Mouse (Mus musculus): ENCODE results near the gene Snrnp25.

Gene Snrnp25

DNA sequence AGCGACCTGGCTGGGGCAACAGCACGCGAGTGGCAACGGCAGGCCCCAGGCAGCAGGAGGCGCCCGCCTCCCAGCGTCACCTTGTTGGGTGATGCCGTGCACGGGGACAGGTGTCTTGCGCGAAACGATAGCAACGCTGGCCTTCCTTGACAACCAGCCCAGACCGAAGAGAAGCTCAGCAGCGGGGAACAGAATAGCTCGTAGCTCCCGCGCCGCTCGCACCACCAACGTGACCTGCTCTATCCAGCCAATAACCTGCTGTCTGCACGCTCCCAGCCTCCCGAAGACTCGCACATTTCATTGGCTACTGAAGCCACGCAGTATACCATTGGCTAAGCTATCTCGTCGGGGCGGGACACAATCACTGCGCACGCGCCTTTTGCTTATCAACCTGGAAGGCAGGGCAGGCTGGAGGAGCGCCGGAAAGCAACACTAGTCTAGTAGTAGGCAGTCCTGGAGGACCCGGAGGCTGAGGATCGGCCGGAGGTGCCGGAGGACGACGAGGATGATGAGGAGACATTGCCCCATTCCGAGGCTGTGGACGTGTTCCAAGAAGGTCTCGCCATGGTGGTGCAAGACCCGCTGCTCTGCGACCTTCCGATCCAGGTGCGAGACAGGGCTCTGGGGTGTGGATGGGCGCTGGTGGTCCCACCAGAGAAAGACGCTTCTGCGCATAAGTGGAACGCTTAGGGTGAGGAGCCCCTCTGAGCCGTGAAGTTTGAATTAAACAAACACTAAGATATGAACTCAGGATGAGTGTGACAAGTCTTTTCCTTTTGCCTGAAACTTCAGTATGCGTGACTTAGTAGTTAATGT lies at the start of gene Snrnp25:
Gene Snrnp25, plus strand, starts transcription at position 358 of the 816 bp plus-strand sequence.
- peak; percentile 96 to 97 for DNase-seq

DNA sequence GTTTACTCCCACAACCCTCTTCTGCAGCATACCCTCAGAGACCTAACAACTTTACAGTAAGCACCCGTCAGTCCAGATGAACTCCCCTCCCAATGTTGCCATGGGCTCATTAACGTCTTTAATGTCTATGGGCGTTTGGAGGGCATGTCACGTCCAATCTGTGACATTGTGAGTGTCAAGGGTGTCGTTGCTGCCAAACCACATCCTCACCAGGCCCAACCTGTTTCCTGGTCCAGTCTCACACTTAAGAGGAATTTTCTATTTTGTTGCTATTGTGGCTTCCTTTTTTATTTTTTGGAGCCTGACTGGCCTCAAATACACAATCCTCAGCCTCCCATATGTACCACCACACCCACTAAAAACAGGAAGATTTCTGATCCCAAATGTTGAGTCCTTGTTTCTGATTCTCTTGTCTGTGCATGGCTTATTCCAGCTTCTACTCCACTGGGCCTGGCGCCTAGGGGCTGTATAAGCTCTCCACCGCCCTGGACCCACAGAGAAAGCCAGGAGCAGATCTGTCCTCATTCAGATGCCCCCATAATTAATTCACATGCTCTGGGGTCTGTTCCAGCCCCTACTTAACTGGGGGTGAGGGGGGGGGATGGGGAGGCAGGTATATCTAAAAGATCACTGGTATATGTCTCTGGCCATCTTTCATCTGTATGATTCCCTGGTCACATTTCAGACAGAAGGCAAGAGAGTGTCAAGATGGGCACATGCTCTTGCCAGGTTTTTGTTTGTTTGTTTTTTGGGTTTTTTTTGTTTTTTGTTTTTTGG lies 48.2 kb upstream of the Snrnp25 start:
- DNase-seq = no peak

DNA sequence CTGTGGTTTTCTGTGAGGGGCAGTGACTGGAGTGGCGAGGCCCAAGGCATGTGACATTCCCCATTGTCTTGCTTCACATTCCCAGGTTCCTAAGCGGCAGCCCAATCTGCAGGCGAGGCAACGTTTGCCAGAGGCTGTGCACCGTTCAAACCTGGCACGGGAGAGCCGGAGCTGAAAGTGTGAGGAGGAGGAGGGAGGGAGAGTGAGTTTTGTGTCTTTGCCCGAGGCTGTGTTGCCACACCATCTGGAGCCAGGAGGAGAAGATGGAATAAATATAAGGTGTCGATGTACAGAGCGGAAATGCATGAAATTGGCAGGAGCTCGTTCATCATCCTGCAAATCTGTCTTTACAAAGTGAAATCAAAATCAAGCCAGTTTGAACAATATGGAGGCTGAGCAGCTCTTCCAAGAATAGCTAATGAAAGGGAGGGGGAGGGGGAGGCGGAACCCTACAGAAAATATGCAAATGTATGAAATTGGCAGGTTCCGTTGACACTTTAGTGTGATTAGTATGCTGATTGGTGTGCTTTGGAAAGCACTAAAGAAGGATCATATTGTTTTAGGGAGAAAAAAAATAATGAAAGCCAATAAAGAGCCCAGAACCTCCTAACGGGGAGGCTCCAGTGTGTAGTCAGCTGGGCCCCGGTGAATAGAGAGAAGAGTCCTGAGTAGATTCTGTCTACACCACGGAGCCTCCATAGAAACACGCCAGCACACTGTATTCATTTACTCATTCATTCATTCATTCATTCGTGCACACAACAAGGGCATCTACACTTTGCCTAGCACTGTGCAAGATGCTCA lies 47.2 kb upstream of the Snrnp25 start:
- DNase-seq = no peak

DNA sequence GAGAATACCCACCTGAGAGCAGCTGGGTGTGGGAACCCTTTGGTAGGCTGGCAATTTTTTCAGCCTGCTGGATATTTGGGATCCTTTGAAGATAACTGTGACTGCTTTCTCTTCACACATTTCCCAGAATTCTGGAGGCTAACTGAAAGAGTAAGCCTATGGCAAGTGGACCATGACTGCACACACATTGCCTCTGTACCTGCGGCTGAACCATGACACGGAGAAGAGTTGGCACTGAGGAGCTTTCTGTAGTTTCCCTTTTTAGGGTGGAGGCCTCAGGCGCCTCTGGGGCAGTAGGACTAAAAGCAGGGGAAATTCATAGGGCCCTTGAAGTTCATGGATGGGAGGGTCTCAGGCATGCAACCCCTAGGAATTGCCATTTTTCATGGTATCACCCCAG lies 46.0 kb upstream of the Snrnp25 start:
- DNase-seq = no peak

DNA sequence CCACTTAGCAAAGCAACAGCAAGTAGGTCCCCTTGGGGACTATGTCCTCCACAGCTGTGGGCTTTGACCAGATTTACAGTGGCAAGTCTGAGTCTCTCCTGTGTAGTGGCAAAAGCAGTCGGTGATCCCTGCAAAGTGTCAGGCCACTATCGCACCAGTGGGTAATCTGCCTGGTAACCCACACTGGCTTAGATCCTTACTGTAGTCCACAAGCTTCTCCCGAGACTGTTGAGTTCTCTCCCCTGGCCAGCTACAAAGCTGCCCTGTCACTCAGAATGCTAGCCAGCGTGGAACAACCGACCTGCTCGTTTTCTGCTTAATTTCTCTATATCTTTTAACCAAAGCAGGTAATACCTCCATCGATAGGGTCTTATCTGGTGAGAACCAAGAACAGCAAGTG lies 44.9 kb upstream of the Snrnp25 start:
- no peak for DNase-seq

DNA sequence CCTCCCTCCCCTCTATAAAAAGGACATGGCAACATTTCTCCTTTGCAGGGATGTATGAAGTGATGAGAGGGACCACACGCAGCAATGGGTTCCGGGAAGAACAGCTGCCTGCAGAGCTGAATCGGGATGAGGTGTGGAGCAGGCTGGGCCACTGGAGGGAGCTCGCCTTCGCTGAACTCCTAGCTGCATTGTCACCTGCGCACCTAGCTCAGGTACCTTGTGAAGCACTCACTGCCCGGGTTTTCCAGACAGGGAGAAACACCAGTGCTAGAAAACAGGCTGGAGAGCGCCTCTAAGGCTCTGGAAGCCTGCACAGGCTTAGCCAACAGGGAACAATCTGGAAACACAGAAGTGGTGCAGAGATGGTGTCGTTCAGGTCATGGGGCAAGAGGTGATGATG lies 43.7 kb upstream of the Snrnp25 start:
- DNase-seq = no peak

DNA sequence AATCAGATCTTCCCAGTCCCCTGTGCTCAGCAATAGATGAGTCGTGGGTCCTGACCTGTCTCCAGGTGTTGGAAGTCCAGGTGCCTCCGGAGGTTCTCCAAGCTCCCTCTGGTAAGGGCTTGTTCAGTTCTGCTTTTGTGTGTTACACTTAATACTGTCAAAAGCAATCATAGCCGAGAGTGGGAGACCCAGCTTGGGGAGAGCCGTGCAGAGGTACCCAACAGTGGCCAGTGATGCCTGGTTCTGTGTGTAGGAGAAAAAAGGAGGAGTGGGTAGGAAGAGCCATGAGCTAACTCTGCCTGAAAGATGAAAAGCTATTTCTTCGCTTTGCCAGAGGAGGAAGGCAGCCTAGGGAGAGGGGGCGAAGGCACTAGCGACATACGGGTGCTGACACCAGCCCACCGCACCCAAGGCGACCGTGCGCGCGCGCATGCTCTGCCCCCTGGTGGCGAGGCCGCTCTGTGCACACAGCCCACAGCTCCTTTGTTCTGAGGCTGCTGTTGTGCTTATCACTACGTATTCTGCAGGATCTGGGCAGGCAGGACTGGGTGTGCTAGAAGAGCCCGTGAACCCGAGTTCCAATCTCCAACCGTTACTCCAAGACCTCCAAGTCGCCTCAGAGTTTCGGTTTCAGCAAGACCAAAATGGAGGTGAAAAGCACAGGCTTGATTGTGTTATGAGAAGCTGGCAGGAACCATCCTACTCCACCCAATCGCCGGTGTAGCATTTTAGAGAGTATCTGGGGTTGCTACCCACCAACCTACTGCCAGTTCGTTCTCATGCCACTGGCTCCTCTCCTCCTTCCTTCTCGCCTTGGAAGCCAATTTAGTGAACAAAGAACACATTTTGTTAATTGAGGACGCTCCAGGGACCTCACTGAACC lies 43.1 kb upstream of the Snrnp25 start:
- DNase-seq = peak; percentile 77 to 85

DNA sequence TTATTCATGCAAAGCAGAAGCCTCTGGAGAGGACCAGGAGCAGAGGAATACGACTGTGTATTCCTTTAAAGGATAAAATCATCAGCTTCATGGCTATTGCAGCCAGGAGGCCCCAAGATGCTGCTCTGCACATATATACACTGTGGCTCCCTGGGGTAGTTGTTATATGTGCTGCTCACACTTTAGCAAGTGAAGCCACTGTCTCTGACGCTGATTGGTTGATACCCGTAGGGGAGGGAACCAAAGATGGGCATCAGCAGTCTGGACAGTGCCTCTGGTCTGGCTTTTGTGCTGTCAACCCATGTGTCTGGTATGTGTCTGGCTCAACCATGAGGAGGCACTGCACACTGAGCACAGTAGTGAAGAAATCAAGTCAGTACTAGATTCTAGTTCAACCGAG lies 38.5 kb upstream of the Snrnp25 start:
- DNase-seq = no peak

DNA sequence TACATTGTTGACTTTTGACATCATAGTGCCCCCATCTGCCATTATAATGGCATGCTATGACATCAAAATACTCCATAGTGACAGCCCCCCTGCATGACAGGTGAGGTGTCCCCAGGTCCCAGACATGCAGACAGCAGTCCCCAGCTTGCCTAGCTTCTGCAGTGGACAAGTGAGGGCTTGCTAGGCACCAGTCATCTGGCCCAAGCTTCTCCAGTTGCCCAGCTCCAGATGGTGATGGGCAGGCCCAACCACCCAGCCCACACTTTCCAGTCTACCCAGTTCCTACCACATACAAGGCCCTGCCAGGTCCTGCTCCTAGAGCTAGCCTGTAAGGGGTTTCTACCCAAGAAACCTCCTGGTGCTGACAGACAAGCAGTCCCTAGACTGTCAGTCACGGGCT lies 26.7 kb upstream of the Snrnp25 start:
- DNase-seq = no peak

DNA sequence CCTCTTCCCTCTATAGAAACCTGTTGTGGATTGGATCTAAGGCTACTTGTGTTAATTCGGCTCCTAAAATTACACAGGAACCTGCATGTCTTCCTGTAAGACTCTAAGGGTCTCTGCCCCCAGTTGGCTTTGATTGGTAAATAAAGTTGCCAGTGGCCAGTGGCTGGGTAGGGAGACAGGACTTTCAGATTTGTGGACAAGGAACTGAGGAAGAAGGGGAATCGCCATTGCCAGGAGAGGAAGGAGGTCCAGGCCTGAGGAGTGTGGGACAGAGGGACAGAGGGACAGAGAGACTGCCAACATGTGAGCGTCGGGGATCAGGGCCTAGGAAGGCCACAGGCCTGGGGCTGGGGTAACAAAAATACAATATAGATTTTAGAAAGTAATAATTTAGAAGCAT lies 24.0 kb upstream of the Snrnp25 start:
- DNase-seq = no peak

DNA sequence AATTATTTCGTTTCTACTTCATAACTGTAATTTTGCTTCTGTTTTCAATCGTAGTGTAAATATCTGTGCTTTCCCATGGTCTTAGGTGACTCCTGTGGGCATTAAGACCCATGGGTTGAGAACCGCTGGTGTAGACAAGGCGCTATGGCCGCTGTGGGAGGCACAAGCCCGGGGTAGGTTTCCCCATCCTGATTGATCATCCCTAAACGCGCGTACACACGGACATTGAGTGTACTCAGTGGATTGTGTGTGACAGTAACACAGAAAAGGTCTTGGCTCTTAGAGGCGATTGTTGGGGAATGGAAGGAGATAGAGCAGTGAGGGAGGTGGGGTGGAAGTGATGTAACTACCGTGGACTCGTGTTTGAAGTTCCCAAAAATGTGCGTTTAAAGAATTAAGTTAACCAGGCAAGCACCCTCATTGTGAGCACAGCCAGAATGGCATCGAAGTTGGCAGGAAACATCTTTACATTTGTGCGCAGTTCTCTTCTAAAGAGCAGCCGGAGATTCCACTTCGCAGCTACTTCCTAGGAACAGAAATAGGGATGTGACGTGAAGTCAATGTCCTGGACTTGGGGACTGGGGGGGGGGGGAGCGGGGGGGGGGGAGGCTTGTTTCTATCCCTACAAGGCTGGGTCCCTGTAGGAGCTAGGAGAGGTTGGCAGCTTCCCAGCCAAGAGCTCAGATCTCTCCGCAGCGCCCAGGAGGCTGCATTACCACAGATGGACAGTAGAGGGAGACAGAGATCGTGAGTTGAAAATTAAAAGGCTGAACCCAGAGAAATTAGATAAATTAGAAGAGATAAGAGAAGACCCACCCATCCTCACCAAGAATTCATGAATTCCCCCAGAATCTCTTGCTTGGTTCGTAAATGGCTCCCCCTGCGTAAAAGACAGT lies 23.0 kb upstream of the Snrnp25 start:
- DNase-seq = peak; percentile 57 to 85

DNA sequence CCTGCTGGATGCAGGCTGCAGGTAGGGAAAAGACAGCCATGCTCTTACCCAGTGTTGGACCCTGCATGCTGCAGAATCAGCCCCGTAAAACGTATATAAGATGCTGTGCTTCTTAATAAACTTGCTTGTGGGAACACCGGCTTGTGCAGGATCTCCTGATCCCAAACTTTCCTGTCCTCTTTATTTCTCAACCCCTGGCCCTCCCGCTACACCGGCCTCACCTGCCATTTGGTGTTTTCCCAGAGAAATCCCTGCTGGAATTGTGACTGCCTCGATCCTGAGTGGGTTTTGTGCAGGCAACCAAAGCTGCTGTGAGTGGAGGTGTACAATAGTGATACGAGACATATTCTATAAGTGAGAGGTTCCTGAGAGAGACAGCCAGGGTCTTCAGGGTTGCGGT lies 20.7 kb upstream of the Snrnp25 start:
- no peak for DNase-seq

DNA sequence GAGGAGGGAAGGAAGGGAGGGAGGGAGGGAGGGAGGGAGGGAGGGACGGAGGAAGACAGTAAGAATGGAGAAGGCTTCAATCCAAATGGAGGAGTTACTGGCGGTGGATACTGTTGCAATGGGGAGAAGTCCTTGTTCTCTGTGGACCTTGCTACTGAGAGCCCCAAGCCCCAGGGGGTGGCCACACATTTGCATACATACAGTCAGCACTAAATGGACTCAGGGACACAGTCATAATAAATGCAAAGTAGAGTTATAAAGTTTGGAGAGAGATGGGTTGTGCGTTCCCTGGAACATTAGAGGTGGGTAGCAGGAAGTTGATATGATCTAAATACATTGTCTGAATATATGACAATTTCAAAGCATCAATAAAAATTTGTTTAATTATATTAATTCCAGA lies 19.2 kb upstream of the Snrnp25 start:
- no peak for DNase-seq

DNA sequence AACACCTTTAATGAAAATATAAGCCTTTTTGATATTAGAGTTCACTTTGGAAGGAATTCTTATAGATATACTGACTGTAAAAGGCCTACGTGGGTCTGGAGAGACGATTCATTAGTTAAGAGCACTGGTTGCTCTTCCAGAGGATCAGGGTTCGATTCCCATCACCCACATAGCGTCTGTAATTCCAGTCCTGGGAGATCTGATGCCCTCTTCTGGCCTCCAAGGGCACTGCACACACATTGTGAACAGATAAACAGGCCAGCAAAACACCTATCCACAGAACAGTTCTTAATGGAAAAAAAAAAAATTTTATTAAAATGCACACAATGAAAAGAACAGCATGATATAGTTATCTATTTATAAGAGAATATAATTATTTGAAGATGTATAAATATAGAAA lies 18.0 kb upstream of the Snrnp25 start:
- no peak for DNase-seq

DNA sequence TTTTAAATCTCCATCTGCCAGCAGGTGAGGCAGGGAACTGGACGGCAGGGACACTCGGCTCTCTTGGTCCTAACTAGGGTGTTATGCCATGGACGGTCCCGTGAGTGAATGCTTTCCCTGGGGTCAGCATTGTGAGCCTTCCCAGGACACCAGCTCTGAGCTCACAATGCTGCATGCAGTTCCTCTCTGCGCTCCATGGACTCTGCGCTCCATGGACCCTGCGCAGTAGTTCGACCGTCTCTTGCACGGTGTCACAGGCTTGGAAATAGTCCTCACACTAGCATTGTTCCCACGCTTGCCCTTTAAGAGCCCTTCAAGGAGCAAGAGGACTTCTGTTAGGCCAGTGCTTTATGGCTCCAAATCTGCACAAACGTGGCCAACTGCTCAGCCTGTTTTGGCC lies 16.3 kb upstream of the Snrnp25 start:
- no peak for DNase-seq

DNA sequence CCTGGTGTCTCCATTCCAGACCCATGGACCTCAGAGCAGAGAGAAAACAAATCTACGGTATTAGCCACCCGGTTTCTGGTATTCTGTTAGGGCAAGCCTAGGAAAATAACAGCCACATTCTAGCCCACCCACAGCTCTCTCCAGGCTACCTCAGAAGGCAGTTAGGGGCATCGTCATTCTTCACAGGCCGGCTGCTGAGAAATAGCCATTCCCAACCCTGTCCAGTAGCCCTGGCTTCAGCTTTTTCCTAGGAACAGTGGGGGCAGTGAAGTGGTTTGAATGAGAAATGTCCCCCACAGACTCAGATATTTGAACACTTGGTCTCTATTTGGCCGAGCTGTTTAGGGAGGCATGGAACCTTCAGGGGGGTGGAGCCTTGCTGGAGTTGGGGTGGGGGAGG lies 15.8 kb upstream of the Snrnp25 start:
- no peak for DNase-seq

DNA sequence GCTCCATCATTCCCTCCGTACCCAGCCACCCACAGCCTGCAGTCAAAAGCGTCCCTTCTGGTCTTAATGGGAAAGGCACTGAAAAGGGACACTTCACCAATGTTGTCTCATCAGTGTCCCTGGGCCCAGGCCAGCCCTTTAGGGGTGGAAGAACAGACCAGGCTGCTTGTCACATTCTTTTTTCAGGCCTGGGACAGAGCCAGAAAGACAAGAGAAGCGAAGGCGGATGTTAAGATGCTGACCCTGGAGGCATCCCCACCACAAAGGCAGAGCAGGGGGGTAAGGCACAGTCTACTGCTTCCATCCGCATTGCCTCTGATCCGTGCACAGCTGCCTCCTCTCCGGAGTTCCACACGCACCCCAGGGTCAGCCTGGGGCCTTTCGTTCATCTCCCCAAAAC lies 15.1 kb upstream of the Snrnp25 start:
- DNase-seq = no peak

DNA sequence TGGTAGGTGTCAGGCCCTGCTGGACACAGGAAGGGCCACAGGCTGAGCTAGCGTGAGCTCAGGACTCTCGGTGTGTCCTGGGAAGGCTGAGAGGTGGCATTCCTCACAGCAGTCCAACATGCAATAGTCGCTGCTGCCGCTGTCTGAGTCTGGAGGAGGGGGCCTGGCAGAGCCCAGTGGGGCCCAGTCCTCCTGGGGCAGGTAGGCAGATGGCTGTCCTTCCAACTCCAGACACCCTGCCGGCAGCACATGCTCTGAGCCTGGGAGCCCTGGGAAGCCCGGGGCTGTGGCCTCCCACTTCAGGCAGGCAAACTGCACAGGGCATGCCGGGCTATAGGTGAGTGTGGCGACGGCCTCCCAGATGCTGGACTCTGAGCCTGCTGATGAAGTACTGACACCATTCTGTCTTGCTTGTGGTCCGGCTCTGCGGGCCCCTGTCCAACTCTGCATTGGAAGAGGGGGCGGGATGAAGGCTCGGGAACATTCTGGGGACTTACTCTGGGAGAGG lies 14.6 kb upstream of the Snrnp25 start:
- no peak for DNase-seq

DNA sequence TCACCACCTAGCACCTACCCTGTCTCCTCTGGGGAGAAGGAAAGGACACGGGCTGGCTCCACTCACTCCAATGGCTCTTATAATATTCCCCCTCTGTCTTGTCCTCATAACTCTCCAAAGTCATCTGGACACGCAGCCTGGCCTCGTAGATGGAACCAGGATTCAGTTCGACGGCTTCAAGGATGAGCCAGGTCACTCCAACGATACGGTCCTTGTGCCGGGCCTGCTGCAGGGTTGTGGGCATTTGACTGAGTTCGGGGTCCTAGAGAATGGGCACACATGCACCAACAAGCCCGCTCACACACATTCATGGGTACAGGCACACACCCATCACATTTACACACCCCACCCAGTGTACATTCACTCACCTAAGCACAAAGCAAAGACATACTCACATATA lies 12.1 kb upstream of the Snrnp25 start:
- no peak for DNase-seq

DNA sequence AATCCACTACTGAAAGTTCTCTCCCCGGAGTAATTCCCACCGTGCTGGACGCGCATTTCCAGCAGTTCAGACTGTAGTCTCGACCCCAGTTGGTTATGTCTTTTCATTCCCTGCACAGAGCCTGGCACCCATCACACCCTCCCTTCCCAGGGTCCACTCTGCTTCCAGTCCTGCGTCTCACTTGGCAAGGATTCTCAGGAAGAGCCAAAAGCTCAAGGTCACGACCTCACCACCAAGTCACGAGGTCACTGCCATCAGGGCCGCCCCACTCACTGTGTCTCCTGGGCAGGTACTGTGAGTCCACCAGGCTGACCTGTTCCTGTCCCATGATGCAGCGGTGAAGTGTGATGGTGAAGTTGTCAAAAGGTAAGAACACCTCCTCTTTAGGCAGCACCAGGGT lies 11.1 kb upstream of the Snrnp25 start:
- no peak for DNase-seq

DNA sequence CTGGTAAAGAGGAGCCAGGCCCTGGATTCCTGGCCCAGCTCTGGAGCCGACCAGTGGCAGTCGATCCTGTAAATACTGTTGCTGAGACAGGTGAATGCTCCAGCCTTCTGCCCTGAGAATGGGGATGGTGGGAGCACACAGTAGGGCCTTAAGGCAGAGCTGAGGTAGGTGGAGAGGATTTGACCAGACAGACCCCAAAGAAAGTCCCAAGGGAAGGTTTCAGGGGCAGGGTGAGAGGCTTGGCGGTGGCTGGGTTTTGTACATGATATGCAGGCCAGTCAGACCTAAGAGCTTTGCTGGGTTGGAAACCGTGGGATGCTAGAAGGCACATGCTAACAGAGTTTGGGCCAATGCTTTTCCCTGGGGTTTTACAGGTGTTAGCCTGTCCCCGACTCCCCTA lies 10.6 kb upstream of the Snrnp25 start:
- DNase-seq = no peak
